Mouse (Mus musculus): Measurements from ENCODE around the gene Med17.

The Med17 gene

DNA sequence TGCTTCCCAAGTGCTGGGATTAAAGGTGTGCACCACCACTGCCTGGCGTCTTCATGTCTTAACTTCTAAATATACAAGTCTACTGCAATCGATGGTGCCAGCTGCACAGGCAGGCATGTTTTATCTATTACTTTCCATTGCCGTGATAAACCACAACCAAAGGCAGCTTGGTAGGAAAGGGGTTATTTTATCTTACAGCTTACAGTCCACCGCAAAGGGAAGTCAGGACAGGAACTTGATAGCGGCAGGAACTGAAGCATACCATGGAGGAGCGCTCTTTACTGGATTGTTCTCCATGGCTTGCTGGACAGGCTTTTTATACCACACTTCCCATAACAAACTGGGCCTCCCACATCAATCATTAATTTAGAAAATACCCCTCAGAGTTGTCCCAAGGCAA is 9.5 kb upstream of the Med17 start:
- in situ Hi-C loops (cut with MboI, MseI) = loop anchor here (5.0 to 10.0 kb wide), 2 partner anchors 247 to 374 kb away; no protein-coding TSS in a partner anchor

GRCm38 (mm10) chr9:15288402-15288801 is 8.7 kb upstream of the Med17 start:
- in situ Hi-C loops (cut with MboI, MseI) = loop anchor here (5.0 to 10.0 kb wide), 2 partner anchors 246 to 374 kb away; no protein-coding TSS in a partner anchor

GRCm38 (mm10) chr9:15287846-15288245 is 8.1 kb upstream of the Med17 start:
- in situ Hi-C loops (cut with MboI, MseI) = loop anchor here (5.0 to 10.0 kb wide), 2 partner anchors 246 to 373 kb away; no protein-coding TSS in a partner anchor

DNA sequence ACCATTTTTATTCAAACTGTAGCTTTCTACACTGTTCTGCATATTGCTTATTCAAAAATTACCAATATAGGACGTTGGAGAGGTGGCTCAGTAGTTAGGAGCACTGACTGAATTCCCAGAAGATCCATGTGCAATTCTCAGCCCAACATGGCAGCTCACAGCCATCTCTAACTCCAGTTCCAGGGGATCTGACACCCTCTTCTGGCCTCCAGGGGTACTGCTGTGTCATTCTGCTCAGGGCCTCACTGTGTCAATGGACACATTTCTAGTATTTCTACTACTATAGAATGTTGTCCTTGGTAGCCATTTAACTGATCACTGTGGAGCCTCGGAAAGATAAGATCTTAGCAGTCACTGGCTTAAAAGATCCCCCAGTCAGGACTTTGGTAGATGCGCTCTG is 5.7 kb upstream of the Med17 start:
- in situ Hi-C loops (cut with MboI, MseI) = loop anchor here (5.0 to 10.0 kb wide), 2 partner anchors 243 to 371 kb away; no protein-coding TSS in a partner anchor

DNA sequence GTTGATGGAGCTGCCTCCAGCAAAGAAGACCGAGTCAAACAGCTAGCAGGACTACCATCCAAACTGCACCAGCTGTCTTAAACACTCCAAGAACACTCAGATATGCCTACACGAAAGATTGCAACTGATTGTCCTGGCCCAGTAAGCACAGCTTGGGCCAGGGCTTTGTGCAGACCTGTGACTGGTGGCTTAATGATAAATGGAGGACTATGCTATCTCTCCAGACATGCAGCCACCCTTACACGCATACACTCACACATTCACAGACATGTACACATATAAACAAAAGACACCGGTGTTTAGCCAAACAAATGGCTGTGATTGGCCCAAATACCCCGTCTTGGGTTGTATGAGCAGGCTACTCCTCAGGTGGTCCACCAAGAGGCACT is 754 bp upstream of the Med17 start:
- in situ Hi-C loops (cut with MboI, MseI) = loop anchor here (10.0 kb wide), 1 partner anchor 366 kb away; no protein-coding TSS in a partner anchor

DNA sequence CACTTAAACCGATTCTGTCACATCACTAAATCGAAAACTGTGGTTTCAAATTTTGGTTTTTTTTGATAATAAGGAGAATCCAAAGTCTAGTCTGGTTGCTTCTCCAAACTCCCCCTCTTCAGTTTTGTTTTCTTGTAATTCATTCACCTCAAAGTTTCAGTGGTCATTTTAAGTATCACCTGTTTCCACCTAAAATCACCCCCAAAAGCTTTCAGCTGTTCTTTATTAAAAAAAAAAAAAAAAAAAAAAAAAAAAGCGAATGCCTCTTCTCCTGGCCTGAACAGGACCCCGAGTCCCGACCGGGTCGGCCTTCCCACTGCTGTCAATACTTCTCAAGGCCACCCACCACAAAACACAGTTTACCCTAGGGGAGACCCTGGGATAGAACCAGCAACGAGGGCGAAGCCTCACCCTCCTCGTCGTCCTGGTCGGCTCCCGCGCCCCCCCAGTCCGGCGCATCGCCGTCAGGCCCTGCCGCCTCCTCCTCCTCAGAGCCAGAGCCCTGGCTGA is 537 bp downstream of the Med17 start:
- in situ Hi-C loops (cut with MboI, MseI) = loop anchor here (10.0 kb wide), 1 partner anchor 1834 kb away; the partner anchor contains the start of gene Gm17571

GRCm38 (mm10) chr9:15278343-15278742 is 1.4 kb downstream of the Med17 start:
- in situ Hi-C loops (cut with MboI, MseI) = loop anchor here (10.0 kb wide), 1 partner anchor 1834 kb away; the partner anchor contains the start of gene Gm17571

- in situ Hi-C loops (cut with MboI, MseI) = loop anchor here (10.0 kb wide), 1 partner anchor 1832 kb away; the partner anchor contains the start of gene Gm17571
Observed at GRCm38 (mm10) chr9:15276855-15277254, 2.9 kb downstream of the Med17 start.

DNA sequence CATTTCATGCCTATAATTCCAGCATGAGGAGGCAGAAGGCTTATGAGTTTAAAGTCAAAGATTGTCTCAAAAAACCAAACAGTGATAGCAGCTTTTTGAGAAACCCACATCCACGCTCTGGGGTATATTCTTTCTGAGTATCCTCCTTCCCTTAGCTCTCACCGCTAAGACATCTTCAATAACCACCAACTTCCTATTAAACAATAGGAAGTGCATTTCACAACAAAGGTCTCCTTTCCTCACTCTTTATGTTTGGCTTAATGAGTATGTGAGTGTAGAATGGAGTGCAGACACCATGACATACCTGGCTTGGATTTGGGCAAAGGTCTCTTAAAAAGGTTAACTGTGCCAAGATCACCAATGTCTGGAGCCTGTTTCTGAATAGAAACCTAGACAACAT is 5.8 kb downstream of the Med17 start:
- in situ Hi-C loops (cut with MboI, MseI) = loop anchor here (10.0 kb wide), 1 partner anchor 1829 kb away; the partner anchor contains the start of gene Gm17571

DNA sequence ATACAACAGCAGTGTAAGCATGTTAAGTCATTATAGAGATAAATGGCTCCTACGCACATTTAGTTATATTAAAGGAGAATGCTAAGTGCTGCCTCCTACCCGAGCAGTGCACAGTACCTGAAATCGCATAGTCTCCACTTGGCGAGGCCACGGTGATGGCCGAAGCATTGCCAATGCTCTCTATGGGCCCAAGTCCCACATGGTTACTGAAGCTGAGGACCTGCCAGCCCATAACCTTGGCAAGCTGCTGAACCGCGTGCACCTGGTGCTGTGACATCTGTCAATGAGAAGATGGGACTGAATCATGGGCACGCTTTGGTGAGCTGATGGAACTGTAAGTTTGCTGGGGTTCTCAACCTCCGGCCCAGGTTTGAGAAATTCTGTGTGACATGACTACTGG is 16.2 kb downstream of the Med17 start:
- in situ Hi-C loops (cut with MboI, MseI) = no loop called here

GRCm38 (mm10) chr9:15261980-15262379 is 17.8 kb downstream of the Med17 start:
- in situ Hi-C loops (cut with MboI, MseI) = no loop called here

GRCm38 (mm10) chr9:15256214-15256613 is 23.5 kb downstream of the Med17 start:
- in situ Hi-C loops (cut with MboI, MseI) = no loop called here

DNA sequence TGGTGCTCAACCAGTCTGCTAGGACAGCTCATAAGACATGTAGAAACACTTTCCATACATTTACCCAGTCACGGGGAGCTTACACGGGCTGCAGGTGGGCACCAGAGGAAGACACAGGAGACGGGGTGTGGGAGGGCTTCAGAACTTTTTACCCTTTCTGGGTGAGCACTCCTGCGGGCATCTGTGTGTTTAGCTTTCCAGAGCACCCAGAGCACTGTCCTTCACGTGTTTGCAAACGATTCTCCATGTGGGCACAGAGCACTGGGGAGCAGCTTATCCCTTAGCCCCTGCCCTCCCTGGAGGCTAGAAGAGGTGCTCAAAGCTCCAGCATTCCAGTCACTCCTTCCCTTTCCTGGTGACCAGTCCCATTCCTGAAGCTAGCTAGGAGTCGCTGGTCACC is 25.2 kb downstream of the Med17 start:
- in situ Hi-C loops (cut with MboI, MseI) = no loop called here

GRCm38 (mm10) chr9:15252196-15252595 is 27.5 kb downstream of the Med17 start:
- in situ Hi-C loops (cut with MboI, MseI) = no loop called here

GRCm38 (mm10) chr9:15250376-15250775 is 29.4 kb downstream of the Med17 start:
- in situ Hi-C loops (cut with MboI, MseI) = no loop called here

GRCm38 (mm10) chr9:15245319-15246075 is 34.2 kb downstream of the Med17 start:
- in situ Hi-C loops (cut with MboI, MseI) = no loop called here

DNA sequence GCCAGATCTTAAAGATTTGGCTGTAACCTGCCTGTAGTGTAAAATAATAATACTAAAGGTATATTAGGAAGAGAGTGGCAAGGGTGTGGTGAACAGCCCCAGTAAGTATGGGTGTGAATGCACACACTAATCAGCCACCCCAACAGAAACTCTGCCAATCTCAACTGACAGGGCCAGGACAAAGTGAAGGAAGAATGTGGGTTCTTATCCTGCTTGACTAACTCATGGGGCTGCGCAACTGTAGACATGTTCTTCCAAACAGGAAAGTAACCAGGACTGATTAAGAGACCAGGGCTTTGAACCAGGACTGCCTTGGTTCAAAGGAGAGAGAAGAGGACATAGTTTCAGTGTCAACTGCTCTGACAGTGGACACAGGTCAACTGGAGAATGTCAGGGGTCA is 37.6 kb downstream of the Med17 start:
- in situ Hi-C loops (cut with MboI, MseI) = no loop called here

- in situ Hi-C loops (cut with MboI, MseI) = no loop called here
Observed at GRCm38 (mm10) chr9:15241596-15241939, 38.2 kb downstream of the Med17 start.

- in situ Hi-C loops (cut with MboI, MseI) = no loop called here
Observed at GRCm38 (mm10) chr9:15240863-15241595, 38.7 kb downstream of the Med17 start.

DNA sequence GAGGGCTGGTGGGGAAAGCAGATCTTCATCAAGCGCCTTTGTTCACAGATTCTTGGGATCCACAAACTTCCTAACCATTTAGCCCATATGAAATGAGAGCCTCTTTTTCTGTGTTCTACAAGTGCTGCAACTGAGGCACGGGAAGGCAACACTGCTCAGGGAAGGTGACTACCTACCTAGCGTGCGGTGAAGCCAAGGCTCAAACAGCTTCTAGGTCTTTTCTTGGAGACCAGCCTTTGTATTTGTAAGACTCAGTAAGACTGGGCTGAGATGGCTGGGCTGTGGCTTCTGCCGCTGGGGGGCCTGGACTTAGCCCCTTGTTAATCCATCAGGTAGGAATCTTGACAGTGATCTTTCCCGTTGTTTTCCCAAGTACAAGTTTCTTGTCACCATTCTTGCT is 39.7 kb downstream of the Med17 start:
- in situ Hi-C loops (cut with MboI, MseI) = no loop called here

- in situ Hi-C loops (cut with MboI, MseI) = no loop called here
Observed at GRCm38 (mm10) chr9:15239042-15239925, 40.4 kb downstream of the Med17 start, which contains the start of gene Vstm5. Vstm5 (plus strand) TSS chr9:15239045.

Data from T-helper 1 cell (primary cell).